Mouse (Mus musculus) thymus, adult 18-20 months (tissue): Measurements from ENCODE around the gene Stk11ip.
A peak's percentile ranks its signal among the peaks of the same experiment; 100 is the strongest.

Experiments used
- DNase-seq, 2 experiments: peaks; one replicate each; pipeline ENCODE4 v3.0.0; 2022; ENCODE audit warnings: mixed read lengths in 2 of 2

Gene Stk11ip

DNA sequence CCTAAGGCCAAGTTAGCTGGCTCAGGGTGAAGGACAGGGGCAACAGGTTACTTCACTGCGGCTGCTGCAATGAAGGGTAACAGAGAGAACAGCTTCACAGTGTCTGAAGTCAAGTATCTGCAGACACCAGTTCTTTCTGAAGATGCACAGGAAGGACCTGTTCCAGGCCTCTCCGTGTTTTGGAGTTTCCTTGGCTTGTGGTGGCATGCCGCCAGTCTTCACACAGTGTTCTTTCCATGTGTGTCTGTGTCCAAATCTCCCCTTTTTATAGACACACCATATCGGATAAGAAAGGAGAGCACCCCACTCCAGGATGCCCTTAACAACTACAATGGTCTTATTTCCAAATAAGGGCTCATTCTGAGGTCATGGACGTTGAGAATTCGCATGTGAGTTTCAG, 23.0 kb downstream of the Stk11ip start:
- DNase-seq, result no peak

- no peak for DNase-seq
Observed at GRCm38 (mm10) chr1:75545965-75546956, 24.9 kb downstream of the Stk11ip start, which contains the start of gene Slc4a3. Gene Slc4a3, plus strand, starts transcription at chr1:75546266.

GRCm38 (mm10) chr1:75547351-75547750, 26.0 kb downstream of the Stk11ip start:
- no peak for DNase-seq

DNA sequence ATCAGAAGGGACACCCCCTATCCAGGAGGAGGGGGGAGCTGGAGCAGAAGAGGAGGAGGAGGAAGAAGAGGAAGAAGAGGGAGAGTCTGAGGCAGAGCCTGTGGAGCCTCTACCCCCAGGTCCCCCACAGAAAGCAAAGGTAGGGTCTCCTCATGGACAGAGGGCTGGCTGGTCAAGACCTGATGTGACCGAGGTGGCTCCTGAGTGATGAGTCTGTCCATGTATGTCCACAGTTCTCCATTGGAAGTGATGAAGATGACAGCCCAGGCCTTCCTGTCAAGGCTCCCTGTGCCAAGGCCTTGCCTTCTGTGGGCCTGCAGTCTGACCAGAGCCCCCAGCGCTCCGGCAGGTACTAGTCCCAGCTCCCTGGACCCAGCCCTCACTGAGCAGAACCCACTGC, 26.8 kb downstream of the Stk11ip start:
- DNase-seq, result no peak

DNA sequence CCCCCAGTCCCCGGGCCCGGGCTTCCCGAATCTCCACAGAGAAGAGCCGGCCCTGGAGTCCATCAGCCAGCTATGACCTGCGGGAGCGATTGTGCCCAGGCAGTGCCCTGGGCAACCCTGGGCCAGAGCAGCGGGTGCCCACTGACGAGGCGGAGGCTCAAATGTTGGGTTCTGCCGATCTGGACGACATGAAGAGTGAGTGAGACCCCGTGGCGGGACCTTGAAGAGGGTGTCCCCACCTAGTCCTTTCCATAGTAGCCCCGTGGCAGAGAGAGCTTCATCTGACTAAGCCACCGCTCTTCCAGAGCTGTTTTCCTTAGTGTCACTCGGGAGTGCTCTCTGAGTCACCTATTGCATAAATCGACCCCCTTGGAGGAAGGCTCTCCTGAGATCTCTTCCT, 27.5 kb downstream of the Stk11ip start:
- DNase-seq, result no peak

DNA sequence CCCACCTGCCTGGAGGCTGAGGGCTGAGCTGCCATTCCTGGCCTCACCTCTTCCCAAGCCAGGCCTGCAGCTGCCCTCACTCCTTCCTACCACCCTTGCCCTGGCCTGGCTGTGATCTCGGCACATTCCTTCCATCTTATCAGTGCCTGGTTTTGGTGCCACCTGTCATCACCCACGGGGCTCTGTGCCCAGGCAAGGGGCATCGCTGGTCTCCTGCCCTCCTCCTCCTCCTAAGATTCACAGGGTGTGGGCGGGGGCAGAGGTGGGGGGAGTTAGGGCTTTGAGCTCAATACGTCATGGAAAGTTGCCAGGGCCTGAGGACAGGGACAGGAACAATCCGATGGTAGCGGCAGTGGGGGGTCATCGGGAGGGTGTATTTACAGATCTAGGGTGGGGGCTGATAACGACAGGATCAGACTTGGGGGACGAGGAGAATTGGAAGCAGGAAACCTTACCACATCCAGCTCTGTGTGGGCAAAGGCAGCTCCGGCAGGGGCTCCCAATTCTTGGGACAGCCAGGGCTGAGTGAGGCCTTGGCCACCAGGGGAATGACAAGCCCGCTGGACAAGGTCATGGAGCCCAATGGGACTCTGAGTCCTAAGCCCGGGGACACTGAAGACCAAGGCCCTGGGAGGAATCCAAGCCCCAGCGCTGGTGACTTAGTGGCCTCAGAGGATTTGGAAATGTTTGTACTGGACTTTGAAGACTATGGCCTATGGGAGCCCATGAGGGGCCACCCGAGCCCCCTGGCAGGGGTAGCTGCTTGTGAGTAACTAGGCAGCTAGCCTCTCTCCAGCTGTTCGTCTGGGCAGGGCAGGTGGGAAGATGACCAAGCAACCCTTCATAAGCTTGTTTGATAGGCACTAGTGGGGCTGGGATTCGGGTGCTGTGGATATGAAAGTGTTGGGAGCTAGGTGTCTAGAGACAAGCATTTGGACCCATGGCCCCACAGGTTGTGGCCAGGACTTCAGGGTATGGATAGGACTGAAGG, 28.3 kb downstream of the Stk11ip start:
- DNase-seq, result no peak

- DNase-seq, result no peak
Observed at GRCm38 (mm10) chr1:75550586-75550985, 29.3 kb downstream of the Stk11ip start.

- DNase-seq, result no peak
Observed at GRCm38 (mm10) chr1:75555680-75556079, 34.4 kb downstream of the Stk11ip start.

DNA sequence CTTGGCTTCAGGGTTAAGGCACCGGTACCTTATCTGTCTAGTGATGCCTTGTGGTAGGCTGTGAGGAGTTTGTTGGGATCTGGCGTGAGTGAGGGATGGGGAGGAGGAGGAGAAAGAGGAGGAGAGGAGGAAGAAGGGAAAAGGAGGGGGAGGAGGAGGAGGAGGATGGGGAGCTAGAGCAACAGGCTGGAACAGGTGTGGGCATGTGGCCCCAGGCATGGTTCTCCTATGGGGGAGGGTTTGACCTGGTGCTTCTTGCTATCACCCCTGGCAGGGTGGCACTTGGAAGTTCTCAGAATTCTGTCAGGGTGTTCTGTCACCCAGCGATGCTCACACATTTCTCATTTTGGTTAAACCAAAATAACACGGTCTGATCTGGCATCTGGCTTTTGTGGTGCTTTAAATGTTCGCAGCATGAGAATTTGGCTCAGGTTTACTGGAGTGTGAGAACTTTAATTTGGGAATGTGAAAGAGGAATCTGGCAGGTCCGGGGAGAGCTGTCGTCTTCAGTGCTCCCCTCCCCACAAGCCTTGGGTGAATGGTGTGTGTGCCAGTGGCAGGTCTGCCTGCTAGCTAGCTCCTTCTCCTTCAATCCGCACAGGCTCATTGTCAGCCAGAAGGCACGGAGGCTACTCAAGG, 34.9 kb downstream of the Stk11ip start:
- DNase-seq, result no peak

DNA sequence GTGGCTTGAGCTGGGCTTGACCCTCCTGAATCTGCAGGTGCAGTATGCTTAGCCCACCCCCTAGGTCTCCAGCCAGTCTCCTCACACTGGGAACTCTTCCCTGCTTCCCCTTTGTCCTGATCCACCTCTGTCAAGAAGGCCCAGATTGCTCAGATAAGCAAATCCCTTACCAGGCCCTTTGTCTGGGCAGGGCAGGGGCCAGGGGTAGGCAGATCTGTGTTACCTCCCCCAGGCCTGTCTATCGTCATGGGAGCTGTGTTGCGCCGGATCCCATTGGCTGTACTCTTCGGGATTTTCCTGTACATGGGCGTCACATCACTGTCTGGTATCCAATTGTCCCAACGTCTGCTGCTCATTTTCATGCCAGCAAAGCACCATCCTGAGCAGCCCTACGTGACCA, 35.7 kb downstream of the Stk11ip start:
- no peak for DNase-seq

GRCm38 (mm10) chr1:75558388-75559178, 37.3 kb downstream of the Stk11ip start:
- no peak for DNase-seq

DNA sequence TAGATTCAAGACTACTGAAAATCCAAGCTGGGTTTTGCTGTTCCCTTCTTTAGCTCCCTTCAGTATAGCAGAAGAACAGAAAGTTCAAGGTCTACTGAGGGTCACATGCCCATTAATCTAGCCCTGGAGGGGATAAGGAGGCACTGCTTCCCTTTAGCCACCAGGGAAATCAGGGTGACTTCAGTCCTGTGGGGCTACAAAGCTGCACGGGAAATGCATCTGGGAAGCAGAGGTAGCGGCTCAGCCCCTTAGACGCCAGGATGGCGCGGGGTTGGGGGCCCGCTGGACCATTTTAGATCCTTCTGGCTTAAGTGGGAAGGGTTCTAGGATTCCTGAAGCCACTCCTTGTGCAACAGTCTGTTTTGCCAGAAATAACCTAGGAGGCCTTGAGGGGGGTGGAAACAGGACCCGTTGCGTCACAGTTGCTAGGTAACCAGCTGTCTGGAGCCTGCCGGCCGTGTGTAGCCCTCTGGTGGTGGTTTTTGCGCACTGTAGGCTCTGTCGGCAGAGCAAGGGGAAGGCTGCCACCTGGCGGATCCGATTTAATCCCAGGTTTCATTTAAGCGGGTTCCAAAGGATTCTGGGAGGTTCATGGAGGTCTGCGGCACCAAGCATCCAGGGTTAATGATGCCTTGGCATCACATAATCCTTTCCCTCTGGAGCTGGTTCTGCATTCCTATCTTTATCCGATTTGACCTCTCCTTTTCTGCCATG, 38.0 kb downstream of the Stk11ip start:
- peak; percentile 41 to 53 for DNase-seq

- DNase-seq, result no peak
Observed at GRCm38 (mm10) chr1:75560206-75560913, 39.0 kb downstream of the Stk11ip start.

- DNase-seq, result no peak
Observed at GRCm38 (mm10) chr1:75561221-75561897, 40.0 kb downstream of the Stk11ip start.

GRCm38 (mm10) chr1:75561898-75562238, 40.5 kb downstream of the Stk11ip start:
- DNase-seq, result no peak

DNA sequence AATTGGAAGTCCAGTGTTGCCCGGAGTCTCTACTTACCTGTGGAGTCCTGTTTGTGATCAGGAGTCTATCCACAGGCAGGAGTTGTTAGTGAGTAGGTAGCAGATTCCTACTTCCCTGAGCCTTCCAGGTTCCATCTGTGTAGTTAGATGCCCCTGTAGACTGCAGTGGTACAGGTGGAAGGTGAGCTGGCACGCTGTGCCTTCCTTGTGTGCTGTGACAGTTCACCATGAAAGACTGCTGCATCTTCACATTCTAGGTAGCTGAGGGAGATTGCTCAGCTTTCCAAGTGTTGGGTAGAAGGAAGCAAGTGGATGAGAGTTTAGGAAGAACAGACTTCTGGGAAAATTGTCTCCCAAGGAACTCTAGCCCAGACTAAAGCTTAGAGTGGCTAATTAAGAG, 42.8 kb downstream of the Stk11ip start:
- no peak for DNase-seq

DNA sequence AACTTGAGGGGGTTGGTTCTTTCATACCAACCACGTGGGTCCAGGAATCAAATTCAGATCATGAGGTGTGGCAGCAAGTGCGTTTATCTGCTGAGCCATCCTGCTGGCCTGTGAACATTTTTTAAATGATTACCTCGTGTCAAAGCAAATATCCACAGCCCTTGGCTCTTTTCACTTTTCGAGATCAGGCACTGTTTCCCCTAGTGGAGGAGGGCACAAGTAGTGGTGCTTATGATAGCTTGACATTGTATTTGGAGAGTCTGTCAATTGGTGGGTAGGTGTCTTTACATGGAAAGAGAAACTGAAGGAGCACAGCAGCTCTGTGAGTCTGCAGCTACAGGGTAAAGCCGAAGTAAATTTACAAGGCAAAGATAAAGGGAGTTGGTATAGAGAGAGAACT, 43.6 kb downstream of the Stk11ip start:
- DNase-seq, result no peak

DNA sequence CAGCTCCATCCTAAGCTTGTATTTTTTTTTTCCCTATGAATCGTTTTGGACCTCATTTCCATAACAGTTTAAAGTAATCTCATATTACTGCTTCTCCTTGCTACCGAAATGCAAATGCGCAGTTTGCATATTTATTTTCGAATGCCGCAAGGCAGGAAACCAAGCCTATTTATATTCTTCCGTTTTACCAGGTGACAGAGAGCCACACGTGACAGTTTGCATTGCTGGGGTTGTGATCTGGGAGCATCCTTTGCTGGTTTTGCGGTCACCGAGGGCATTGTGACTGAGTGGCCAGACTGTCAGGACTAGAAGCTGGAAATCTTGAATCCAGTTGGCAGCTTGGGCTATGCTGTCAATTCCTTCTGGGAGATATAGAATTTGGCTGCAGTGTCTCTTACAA, 44.3 kb downstream of the Stk11ip start:
- peak in 1 of 2 experiments; percentile 36 for DNase-seq

- DNase-seq, result no peak
Observed at GRCm38 (mm10) chr1:75570403-75570802, 49.1 kb downstream of the Stk11ip start.

DNA sequence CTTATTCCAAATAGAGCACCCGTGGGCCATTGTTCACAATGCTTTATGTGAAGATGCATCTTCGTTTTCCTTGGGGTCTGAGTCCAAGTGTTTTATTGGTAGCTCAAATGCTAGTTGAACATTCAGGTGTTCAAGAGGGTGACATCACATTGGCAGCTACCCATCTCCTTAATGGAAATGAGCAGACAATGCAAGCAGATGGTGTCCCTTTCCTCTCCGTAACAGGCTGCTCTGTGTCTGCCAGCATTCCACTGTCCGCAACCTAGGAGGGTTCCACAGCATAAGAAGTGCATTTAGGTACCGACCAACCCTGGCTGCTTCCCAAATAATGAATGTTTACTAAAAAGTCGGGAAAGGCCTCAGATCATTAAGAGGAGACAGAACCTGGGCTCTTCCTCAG, 51.4 kb downstream of the Stk11ip start:
- no peak for DNase-seq
